Mouse (Mus musculus): ENCODE data around the gene Zfp488.

DNA sequence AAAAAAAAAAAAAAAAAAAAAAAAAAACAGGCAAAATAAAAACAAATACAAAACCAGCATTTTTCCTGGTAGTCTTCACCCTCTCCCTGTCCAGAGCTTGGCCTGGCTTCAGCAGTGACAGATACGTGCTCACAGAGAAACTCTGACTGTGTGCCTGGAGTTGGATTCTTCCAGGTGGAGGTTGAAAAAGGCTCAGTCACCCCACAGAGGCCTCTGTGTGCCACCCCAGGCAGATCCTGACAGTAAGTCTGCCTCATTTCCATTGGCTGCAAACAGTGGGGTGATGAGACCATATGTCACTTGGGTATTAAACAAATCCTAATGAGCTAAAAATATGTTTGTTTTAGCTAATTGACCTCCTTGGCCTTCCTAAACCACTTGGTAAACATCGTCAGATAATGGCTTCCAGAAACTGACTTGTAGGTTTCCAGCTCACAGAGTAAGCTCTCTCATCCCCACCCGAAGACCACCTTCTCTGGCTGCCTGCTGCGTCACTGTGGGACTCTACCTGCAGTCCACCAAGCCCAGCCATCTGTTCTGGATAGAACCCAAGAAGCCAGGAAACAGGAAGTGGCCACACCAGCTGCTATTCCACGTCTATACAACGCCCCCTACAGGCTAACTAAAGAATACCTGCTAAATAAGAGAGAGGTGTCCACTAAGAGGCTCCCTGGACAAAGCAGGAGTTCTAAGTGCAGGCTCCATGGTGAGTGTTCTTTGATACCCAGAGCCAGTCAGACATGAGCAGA lies 26.2 kb downstream of the Zfp488 start:
- TF ChIP-seq TAL1 (IDR thresholded peaks at IDR 0.05; ENCODE audit: low read length) (no peak), GATA1 (IDR thresholded peaks at IDR 0.05; ENCODE audit: low read length) (no peak)

Measured in erythroblast, embryonic 14.5 days (primary cell).